Mouse (Mus musculus): Measurements from ENCODE around the gene Heatr4.
"Not testable (repeated sequence)": the region's sequence is repeated elsewhere in the genome, so short reads cannot be mapped to it uniquely, and the experiment has no call there.

The Heatr4 gene

GRCm38 (mm10) chr12:83997221-83997620 lies 12.6 kb upstream of the Heatr4 start:
- no peak for DNase-seq

DNA sequence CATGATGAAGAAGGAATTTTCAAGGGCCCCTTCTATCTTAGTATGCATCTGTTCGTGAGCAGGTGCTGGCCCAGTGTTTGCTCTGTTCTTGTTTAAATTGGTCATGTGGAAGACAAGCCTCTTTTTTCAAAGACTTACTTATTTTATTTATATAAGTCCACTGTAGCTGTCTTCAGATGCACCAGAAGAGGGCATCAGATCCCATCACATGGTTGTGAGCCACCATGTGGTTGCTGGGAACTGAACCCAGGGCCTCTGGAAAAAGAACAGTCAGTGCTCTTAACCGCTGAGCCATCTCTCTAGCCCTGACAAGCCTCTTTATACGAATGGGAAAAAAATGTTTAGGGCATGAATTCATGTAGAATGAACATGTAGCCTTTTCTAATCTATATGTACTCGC lies 4.7 kb upstream of the Heatr4 start:
- DNase-seq, result no peak

DNA sequence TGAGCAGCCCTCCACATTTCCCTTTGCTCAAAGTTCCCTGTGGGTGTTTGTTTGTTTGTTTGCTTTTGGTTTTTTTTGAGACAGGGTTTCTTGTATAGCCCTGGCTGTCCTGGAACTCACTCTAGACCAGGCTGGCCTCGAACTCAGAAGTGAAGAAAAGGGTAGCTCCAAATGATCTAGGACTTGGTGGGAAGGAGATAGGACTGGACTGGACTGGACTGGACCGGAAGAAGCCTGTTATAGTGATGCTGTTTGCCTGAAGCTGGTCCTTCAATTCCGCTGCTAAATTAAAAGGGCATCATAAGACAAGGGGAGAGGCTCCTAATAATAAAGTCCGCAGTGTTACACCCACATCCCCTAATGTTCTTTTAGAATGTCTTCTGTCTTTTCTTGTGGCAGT lies 3.8 kb upstream of the Heatr4 start:
- DNase-seq, result no peak

- DNase-seq, result peak; percentile 79
Measured at GRCm38 (mm10) chr12:83987583-83988441, 3.2 kb upstream of the Heatr4 start, which contains the start of gene Acot2. Gene Acot2 (plus strand): TSS chr12:83987861.

GRCm38 (mm10) chr12:83987242-83987582 lies 2.6 kb upstream of the Heatr4 start:
- no peak for DNase-seq

- no peak for DNase-seq
Measured at GRCm38 (mm10) chr12:83981615-83982014, 3.0 kb downstream of the Heatr4 start.

DNA sequence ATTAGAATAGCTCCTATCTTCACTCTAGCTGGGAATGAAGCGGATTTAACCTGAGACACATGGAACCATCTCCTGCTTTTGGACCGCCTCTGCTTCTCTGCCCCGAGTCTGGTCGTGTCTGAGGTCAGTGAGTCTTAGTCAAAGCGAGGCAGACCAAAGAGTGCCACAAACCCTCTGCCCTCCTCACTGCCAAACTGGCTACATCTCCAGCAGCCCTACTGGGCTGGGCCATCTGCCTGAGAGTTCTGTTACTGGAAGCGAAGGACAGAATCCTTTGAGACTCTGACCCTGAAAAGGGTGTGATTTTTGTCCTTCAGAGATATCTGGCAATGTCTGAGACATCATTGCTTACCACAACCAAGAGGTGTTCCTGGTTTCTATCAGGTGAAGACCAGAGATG lies 5.8 kb downstream of the Heatr4 start:
- peak; percentile 83 for DNase-seq

- no peak for DNase-seq
Measured at GRCm38 (mm10) chr12:83972117-83972516, 12.5 kb downstream of the Heatr4 start.

- no peak for DNase-seq
Measured at GRCm38 (mm10) chr12:83965235-83965634, 19.4 kb downstream of the Heatr4 start.

DNA sequence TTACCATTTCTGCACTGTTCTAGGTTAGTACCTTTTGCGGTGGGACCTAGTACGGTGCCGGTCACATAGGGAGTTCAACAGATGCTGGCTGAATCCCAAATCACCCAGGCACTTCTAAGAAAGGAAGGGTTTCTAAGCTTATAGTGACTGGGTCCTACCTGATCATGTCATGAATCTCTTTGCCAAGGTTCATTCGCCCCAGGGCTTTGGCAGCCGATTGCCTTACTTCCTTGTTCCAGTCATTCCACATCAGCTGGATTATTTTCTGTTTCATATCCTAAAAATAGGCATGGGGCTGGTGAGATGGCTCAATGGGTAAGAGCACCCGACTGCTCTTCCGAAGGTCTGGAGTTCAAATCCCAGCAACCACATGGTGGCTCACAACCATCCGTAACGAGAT lies 26.4 kb downstream of the Heatr4 start:
- DNase-seq, result no peak

- DNase-seq, result no peak
Measured at GRCm38 (mm10) chr12:83951711-83952575, 32.7 kb downstream of the Heatr4 start.

GRCm38 (mm10) chr12:83950840-83951701 lies 33.6 kb downstream of the Heatr4 start:
- peak; percentile 47 for DNase-seq

DNA sequence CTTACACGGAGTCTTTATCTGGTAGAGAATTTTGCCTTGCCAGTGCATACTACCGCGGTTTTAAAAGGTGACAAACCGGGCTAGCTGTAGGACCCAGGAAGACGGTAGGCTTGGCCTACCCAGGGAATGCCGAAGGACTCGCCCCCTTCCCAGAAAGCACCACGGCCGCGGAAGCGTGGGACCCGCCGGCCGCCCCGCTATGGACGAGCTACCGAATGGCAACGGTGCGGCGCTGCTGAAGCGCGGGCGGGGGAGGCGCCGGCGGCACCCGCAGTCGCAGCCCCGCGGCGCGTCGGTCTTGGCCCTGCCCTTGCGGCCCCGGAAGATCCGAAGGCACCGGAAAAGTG lies 34.2 kb downstream of the Heatr4 start, which contains the start of gene Riox1:
TSS of gene Riox1 (plus strand) at position 116 of the 347 bp plus-strand sequence.
- peak; percentile 83 for DNase-seq

DNA sequence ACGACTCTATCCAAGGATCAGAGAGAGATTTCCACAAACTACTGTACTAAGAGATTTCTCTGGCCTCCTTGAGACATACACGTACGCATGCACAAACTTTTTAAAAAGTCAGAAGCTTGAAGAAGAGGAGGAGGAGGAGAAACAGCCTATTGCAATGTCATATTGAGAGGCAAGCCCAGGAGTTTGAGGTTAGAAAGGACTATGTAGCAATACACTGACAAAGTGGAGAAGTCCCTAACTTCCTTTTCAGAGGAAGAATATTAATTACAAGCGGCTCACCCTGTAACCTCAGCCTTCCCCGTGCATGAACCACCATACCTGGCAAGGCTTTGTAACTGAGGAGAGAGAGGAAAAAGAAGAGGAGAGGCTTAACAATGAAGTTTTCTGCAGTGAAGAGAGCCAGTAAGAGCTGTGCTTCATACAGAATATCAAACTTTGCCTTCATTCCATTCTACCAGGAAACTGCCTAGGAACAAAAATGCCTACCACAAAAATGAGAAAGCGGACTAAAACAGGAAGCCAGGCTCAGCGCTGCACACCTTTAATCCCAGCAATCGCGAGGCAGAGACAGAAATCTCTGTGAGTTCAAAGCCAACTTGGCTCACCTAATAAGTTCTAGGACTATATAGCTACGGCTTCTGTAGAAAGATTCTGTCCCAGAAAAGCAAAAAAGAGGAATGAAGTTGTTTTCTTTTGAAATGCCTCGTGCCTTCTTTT lies 34.7 kb downstream of the Heatr4 start:
- DNase-seq, result no peak

- DNase-seq, result no peak
Measured at GRCm38 (mm10) chr12:83949043-83949442, 35.6 kb downstream of the Heatr4 start.

- DNase-seq, result no peak
Measured at GRCm38 (mm10) chr12:83947260-83947811, 37.3 kb downstream of the Heatr4 start.

DNA sequence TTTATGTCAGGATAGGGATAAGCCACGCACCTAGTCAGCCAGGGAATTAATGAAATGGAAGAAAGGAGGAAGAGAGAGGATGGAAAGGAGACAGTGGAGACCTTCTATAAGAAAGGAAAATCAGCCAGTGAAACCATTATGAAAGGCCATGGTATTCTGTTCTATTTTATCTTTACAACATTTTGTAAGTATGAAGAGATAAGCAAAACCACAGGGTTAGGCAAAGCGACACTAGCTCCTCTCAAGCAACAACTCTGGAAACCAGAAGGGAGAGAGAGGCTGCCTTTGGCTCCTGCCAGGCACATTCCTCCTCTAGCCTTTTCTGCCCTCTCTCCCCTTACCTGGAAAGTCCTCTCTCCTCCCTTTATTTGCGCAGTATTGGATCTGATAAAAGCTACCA lies 42.7 kb downstream of the Heatr4 start:
- no peak for DNase-seq

DNA sequence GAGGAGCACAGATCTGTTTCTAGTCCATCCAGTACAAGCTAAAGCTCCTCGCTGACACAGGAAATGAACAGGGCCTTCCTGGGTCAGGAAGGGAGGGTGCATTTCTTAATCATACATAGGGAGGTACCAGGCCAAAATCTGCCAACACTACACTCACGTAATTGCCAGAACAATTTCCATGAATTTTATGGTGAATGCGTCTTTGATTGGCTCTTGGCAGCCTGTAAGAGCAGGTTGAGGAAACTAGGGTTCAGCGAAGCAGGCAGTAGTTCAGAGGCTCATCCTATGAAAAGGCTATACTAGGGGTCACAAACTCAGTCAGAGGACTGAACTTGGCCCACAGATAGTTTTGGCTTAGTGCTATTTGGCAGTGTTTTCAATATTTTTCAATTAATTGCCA lies 44.6 kb downstream of the Heatr4 start:
- no peak for DNase-seq

- DNase-seq, result no peak
Measured at GRCm38 (mm10) chr12:83939332-83939731, 45.3 kb downstream of the Heatr4 start.

GRCm38 (mm10) chr12:83938592-83938991 lies 46.1 kb downstream of the Heatr4 start:
- not testable (repeated sequence) for DNase-seq

GRCm38 (mm10) chr12:83937600-83937999 lies 47.1 kb downstream of the Heatr4 start:
- DNase-seq, result no peak

Measured in cerebellum, adult 11-12 months (tissue).